Mouse (Mus musculus) left cerebral cortex, adult 6 months (tissue): ENCODE results near the gene Steap1. TPM values are rescaled to one million over a fixed set of nuclear protein-coding genes. Genes with fewer than 3 reads are reported as not detected.

ENCODE experiments used
- long read RNA-seq, 2 experiments: library from polyadenylated mRNA; unstranded; transcript quantifications; one replicate each; pipeline ENCODE4 v2.0.0; 2019 to 2020
- polyA plus RNA-seq: library from polyadenylated mRNA; unstranded; fragments of <200 nt; fragmentation: Nextera tagmentation; gene quantifications from 2 replicates; pipeline ENCODE4 v1.2.3, GENCODE M21; 2021

Steap1 gene
- polyA plus RNA-seq = 0.54 and 0.68 TPM in 2 replicates
- long read RNA-seq, experiment 1, partial matches to known transcripts = 0 of 1 reads
- long read RNA-seq, experiment 1, other reads (novel, unspliced or antisense) = 0 of 1 reads
- long read RNA-seq, experiment 2, partial matches to known transcripts = 2 of 3 reads
- long read RNA-seq, experiment 2, other reads (novel, unspliced or antisense) = 0 of 3 reads

GRCm38 (mm10) chr5:5748866-5749682 lies at the start of gene Steap1:
Gene Steap1 (minus strand): TSS chr5:5749326.

DNA sequence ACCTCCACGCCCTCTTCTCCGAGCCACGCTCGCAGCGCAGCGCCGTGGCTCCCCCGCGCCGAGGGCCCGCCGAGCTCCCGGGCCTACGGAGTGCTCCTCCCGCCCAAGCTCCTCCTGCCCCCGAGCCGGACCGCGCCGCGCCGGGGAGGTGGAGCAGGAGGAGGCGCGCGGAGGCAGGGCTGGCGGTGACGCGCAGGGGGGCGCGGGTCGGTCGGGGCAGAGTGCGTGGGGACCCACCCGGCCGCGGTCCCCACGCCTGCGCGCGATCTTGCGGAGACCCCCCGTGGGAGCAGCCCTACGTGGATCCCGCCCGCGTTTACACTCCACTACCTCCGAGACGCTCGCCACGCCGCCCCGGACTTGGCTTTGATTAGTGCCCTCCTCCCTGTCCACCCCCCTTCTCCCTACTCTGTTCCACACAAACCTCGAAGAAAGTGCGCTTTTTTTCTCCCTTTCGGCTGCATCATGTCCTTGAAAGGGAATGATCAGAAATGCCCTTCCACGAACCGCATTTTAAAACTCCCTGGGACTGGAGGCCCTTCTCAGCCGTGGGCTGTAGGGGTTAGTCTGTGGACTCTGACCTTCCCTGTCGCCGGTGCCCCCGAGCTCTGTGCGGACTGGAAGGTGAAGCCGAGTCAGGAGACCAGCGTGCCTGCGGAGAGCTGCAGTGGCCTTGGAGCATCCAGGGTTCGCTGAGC lies 55.0 kb downstream of the Steap1 start, which contains the start of gene Steap2:
Gene Steap2 (minus strand): TSS at position 623 of the 698 bp plus-strand sequence.

Other genes starting within 250 kb of the Steap1 start
- 15.5 and 18.9 TPM in 2 replicates for gene Cldn12, start 234.4 kb downstream of the Steap1 start, polyA plus RNA-seq
- gene Gtpbp10, start 189.8 kb downstream of the Steap1 start, polyA plus RNA-seq = 4.0 and 5.2 TPM in 2 replicates
- gene Gm8773, start 175.5 kb downstream of the Steap1 start, polyA plus RNA-seq = 0.16 and 0.51 TPM in 2 replicates
- gene Cfap69, start 85.1 kb downstream of the Steap1 start, polyA plus RNA-seq = 4.5 and 5.9 TPM in 2 replicates
- gene Steap2, start 54.7 kb downstream of the Steap1 start, polyA plus RNA-seq = 3.5 and 5.4 TPM in 2 replicates